Mouse (Mus musculus): ENCODE results near the gene Hspb3.

The Hspb3 gene

GRCm38 (mm10) chr13:113634732-113635481, 28.6 kb downstream of the Hspb3 start:
- DNase-seq, result no peak

- DNase-seq, result no peak
These were observed 31.0 kb downstream of the Hspb3 start for GRCm38 (mm10) chr13:113632506-113632905.

- DNase-seq, result no peak
These were observed 35.9 kb downstream of the Hspb3 start for GRCm38 (mm10) chr13:113627601-113628000.

- no peak for DNase-seq
These were observed 40.6 kb downstream of the Hspb3 start for GRCm38 (mm10) chr13:113622865-113623255.

GRCm38 (mm10) chr13:113622122-113622864, 41.2 kb downstream of the Hspb3 start:
- DNase-seq, result no peak

GRCm38 (mm10) chr13:113619003-113619402, 44.5 kb downstream of the Hspb3 start:
- no peak for DNase-seq

GRCm38 (mm10) chr13:113617891-113618823, 45.3 kb downstream of the Hspb3 start, which contains the start of gene Snx18:
TSS of gene Snx18 (minus strand) at chr13:113618564.
- peak; percentile 95 for DNase-seq

- DNase-seq, result peak; percentile 64
These were observed 46.1 kb downstream of the Hspb3 start for GRCm38 (mm10) chr13:113617338-113617890.

- DNase-seq, result peak; percentile 35
These were observed 46.6 kb downstream of the Hspb3 start for GRCm38 (mm10) chr13:113616751-113617337.

- peak; percentile 26 for DNase-seq
These were observed 47.4 kb downstream of the Hspb3 start for GRCm38 (mm10) chr13:113615971-113616671.

GRCm38 (mm10) chr13:113615546-113615941, 47.9 kb downstream of the Hspb3 start:
- peak; percentile 26 for DNase-seq

- DNase-seq, result peak; percentile 92
These were observed 48.6 kb downstream of the Hspb3 start for GRCm38 (mm10) chr13:113614635-113615545.

GRCm38 (mm10) chr13:113613882-113614281, 49.6 kb downstream of the Hspb3 start:
- DNase-seq, result peak; percentile 7

- DNase-seq, result peak; percentile 11
These were observed 50.1 kb downstream of the Hspb3 start for GRCm38 (mm10) chr13:113613341-113613740.
